Mouse (Mus musculus) cerebellum, adult 11 months (tissue): ENCODE data around the gene Fam189a2.
A peak's percentile ranks its signal among the peaks of the same experiment; 100 is the strongest.

Experiments used
- DNase-seq: peaks from one replicate; pipeline ENCODE4 v3.0.0; 2022

Fam189a2 gene

GRCm38 (mm10) chr19:24024667-24025066 is 6.2 kb downstream of the Fam189a2 start:
- DNase-seq = no peak

- no peak for DNase-seq
Observed at GRCm38 (mm10) chr19:24024131-24024530, 6.7 kb downstream of the Fam189a2 start.

DNA sequence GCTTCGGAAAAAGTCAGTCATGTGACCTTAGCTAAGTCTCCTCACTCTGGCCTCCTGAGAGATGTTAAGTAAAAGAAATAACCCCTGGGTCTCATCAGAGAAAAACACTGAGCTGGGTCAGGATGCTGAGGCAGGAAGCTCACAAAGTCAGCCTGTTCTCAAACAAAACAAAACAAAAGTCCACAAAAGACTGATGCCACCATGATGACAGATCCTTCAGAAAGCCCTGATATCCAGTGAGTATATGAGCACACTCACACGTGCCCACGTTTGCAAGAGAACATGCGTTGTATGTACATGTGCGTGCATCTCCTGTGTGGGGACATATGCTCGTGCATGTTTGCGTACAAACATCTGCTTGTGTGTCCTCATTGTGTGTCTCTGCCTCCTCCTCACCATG is 7.5 kb downstream of the Fam189a2 start:
- no peak for DNase-seq

DNA sequence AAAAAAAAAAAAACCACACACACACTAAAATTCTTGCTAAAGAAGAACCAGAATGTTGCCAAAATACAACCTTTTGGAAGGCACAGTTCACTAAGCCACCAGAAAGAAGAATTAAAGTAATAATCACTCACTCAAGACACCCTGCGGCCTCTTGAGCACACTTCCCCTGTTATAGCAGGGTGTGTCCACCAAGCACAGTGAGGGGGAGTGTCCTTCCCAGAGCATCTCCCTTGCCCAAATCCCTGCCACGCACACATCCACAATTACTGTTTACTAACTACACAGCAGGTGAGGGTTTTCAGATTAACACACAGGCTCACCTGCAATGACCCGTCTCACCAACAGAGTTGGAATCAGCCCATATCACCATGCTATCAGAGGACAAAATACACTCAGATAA is 8.0 kb downstream of the Fam189a2 start:
- no peak for DNase-seq

- no peak for DNase-seq
Observed at GRCm38 (mm10) chr19:24022301-24022700, 8.5 kb downstream of the Fam189a2 start.

- no peak for DNase-seq
Observed at GRCm38 (mm10) chr19:24020736-24021135, 10.1 kb downstream of the Fam189a2 start.

- no peak for DNase-seq
Observed at GRCm38 (mm10) chr19:24019609-24020008, 11.2 kb downstream of the Fam189a2 start.

- no peak for DNase-seq
Observed at GRCm38 (mm10) chr19:24018396-24018795, 12.4 kb downstream of the Fam189a2 start.

- no peak for DNase-seq
Observed at GRCm38 (mm10) chr19:24017892-24018291, 12.9 kb downstream of the Fam189a2 start.

- no peak for DNase-seq
Observed at GRCm38 (mm10) chr19:24017427-24017826, 13.4 kb downstream of the Fam189a2 start.

GRCm38 (mm10) chr19:24016706-24017386 is 14.0 kb downstream of the Fam189a2 start:
- DNase-seq = peak; percentile 15

DNA sequence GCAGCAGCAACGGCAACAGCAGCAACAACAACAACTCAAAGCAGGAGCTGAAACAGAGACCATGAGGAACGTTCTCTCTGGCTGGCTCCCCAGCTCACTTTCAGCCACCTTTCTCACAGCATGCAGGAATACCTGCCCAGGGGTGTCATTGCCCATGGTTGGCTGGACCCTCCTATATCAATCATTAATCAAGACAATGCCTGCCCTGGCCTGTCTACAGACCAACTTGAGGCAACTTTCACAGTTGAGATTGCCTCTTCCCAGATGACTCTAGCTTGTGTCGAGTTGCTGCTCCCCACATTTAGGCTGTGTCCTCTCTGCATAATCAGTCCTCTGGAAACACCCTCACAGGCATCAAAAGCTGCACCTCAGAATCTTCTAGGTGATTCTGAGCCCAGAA is 17.6 kb downstream of the Fam189a2 start:
- DNase-seq = no peak

- DNase-seq = no peak
Observed at GRCm38 (mm10) chr19:24012479-24012878, 18.3 kb downstream of the Fam189a2 start.

GRCm38 (mm10) chr19:24007638-24008360 is 23.0 kb downstream of the Fam189a2 start:
- DNase-seq = no peak

DNA sequence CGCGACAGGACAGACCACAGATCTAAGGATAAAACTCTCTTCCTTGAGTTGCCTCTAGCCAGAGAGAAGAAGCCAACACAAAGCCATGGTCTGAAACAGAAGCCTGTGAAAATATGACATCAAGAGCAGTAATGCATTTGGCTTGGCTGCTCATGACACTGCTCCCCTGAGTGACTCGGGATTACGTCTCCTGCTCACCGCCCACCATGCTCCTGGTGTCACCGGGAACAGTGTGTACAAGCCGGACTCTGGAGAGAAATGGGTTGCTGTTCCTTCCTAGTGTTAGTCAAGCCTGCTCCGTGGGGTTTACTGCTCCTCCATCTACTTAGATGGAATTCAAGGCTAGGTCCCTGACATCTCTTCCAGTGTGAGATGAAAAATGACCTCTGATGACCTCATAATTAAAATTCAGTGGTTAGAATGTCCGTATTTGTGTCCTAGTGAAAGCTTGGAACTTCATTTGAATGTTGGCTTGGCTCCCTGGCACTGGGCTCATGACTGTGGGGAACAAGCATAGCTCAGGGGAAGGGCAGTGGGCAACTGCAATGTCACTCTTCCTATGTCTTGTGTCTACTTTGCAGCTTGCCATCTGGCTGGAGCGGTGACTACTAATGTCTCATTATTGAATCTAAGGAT is 23.7 kb downstream of the Fam189a2 start:
- peak; percentile 8 for DNase-seq

GRCm38 (mm10) chr19:23995766-23996399 is 34.9 kb downstream of the Fam189a2 start:
- no peak for DNase-seq

DNA sequence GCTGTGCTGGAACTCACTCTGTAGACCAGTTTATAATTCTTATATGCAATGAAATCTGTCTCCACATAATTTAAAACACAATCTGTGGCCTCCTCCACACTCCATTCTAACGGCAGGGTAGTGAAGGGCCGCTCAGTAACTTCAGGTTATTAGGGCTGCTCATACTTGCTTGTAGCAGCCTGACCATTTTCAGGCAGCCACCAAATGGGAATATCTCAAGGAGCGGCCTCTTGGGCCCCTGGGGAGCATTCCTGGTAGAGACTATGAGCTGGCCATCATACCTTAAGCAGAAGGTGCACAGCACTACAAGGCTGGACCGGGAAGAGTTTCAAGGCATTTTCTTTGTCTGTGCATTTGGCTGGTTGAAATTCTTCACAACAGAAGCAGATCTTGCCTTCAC is 42.7 kb downstream of the Fam189a2 start:
- no peak for DNase-seq

DNA sequence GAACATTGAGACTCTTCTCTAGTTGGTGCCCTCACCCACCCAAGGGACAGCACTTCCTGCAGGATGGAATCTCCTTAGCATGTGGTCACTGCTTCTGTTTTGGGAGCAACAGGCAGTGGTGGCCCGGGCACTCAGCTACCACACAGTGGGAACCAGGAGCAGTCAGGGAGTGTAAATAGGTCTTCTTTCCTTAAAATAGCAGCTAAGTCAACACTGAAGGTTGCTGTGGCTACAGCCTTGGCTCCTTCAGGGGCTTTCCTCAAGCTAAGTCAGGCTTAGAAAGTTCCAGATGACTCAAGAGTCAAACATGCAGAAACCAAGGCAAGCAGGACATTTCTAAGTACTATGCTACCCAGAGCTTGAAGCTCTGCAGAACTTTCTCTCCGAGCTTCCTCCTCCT is 43.5 kb downstream of the Fam189a2 start:
- no peak for DNase-seq

GRCm38 (mm10) chr19:23984186-23984585 is 46.6 kb downstream of the Fam189a2 start:
- DNase-seq = no peak

- DNase-seq = no peak
Observed at GRCm38 (mm10) chr19:23980598-23980997, 50.2 kb downstream of the Fam189a2 start.

- DNase-seq = no peak
Observed at GRCm38 (mm10) chr19:23977901-23978443, 52.8 kb downstream of the Fam189a2 start.

GRCm38 (mm10) chr19:23972881-23973649 is 57.8 kb downstream of the Fam189a2 start:
- DNase-seq = peak; percentile 33
